Mouse (Mus musculus): ENCODE measurements at regions not wholly inside any gene's neighbourhood (a gene's known extent, or its start where the extent isn't known, plus 50 kb on each side); places are given as distances from the start of the nearest gene placed in this dataset.

- TF ChIP-seq MAX (IDR thresholded peaks at IDR 0.05; ENCODE audit: low read length), result no peak
- no peak for TF ChIP-seq CTCF (conservative IDR thresholded peaks at IDR 0.05 in 1 of 2, IDR thresholded peaks at IDR 0.05 in 1 of 2; ENCODE audit: low read depth in 2 of 2, low read length in 2 of 2)
- no peak for TF ChIP-seq MYC (IDR thresholded peaks at IDR 0.05; ENCODE audit: low read depth, low read length)
- no peak for TF ChIP-seq HCFC1 (IDR thresholded peaks at IDR 0.05; ENCODE audit: low read depth, low read length)
- no peak for TF ChIP-seq CHD2 (IDR thresholded peaks at IDR 0.05; ENCODE audit: low read length)
- no peak for TF ChIP-seq NELFE (IDR thresholded peaks at IDR 0.05; ENCODE audit: low read depth, low read length)
These were observed 375.0 kb downstream of the Atp23 start for GRCm38 (mm10) chr10:126526186-126526585.
